Mouse (Mus musculus) gonadal fat pad, adult 2 months (tissue): ENCODE measurements around the gene Tmem33. TPM values are rescaled to one million over a fixed set of nuclear protein-coding genes. Genes with fewer than 3 reads are reported as not detected.

Source experiments
- DNase-seq: peaks from one replicate; pipeline ENCODE4 v3.0.0-alpha.2; 2012; ENCODE audit warnings: low read depth
- polyA plus RNA-seq: library from polyadenylated mRNA; depleted of rRNA; stranded (reverse); fragments of >200 nt; gene quantifications from 2 replicates; pipeline ENCODE4 v1.2.3, GENCODE M21; 2012

The Tmem33 gene
- polyA plus RNA-seq, 1 experiment = 133 TPM

DNA sequence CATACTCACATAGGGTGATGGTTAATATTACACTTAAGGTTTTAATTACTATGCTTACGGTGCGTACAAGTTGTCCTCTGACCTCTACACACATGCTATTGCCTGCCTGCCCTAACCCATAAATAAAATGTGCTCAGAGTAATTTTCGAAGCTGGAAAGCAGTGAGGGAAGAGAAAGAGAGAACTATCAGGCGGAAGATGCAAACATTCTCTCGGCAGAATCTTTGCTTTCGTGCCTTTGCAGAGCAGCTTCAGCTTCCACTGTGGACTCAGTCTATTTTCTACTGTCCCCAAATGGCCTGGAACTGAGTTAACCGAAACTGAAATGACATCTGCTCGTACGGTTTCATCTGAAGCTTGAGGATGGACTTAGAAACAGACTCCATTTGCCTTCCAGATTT, 1.9 kb upstream of the Tmem33 start:
- no peak for DNase-seq

DNA sequence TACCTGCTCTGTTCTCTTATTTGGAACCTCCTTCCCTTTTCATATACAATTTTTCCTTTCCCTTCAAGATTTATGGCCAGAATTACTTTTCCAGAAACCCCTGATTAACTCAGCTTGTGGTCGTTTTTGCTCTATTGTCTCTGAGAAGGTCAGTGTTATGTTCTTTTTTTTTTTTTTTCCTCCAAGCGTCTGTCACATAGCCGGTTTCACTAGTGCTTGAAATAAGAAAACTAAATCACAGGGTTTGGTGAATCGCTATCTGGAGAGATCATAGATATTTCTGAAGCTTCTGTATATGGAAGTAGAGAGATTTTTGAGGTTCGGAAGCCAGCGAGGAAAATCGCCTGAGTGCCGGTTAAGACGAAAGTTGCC, 220 bp upstream of the Tmem33 start:
- DNase-seq = no peak

DNA sequence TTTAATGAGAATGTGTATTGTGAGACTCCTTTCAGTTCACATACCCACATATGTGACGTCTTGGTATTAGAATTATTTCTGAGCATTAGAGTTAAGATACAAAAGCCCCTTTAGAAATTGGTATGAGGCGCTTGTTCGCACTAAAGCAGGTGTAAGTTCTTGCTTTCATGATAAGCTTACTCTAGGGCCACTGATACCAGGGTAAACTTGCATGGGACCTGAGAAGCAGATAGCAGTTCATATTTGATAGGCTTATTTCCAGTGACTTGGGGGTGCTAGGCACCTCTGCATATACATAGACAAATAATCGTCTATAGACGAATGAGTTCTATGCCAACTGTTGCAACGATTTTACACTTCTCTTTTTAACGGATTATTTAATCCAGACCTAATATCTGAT, 2.6 kb downstream of the Tmem33 start:
- DNase-seq = no peak

DNA sequence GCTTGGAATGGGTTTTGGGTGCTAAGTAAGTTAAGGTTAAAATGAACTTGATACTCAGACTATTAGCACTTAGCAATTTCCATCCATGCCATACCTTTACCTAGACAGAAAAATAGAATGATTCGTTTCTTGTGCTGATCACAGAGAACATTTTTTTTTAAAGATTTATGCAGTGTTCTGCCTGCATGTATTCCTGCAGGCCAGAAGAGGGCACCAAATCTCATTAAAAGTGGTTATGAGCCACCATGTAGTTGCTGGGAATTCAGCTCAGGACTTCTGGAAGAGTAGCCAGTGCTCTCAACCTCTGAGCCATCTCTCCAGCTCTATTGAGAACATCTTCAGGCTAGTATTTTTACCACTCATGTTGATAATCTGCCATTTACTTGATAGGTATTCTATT, 5.7 kb downstream of the Tmem33 start:
- DNase-seq = no peak

DNA sequence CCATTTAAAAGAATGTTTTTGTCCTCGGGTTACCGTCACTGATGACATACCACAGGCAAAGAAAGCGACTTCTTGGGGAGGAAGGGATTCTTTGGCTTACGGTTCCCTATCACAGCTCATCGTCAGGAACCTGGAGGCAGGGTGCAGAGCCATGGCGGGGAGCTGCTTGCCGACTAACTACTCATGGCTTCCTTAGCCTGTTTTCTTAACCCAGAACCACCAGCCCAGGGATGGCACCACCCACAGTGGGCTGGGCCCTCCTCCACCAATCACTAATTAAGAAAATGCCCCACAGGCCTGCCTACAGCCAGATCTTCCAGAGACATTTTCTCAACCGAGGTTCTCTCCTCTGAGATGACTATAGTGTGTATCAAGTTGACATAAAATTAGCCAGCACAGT, 8.9 kb downstream of the Tmem33 start:
- no peak for DNase-seq

DNA sequence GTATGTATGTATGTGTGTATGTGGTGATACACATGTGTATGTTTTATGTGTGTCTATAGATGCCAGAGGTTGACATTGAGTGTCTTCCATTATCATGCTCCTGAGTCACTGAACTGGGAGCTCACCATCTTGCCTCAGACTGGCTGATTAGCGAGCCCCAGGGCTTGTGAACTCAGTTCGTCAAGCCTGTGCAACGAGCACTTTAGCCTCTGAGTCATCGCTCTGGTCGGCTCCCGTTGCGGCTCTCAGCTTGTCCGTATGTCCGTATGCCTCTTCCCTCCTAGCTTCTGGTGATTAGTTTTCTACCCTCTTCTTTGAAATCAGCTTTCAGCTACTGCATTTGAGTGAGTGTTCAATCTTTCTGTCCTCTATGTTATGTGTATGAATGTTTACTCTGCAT, 19.0 kb downstream of the Tmem33 start:
- no peak for DNase-seq

DNA sequence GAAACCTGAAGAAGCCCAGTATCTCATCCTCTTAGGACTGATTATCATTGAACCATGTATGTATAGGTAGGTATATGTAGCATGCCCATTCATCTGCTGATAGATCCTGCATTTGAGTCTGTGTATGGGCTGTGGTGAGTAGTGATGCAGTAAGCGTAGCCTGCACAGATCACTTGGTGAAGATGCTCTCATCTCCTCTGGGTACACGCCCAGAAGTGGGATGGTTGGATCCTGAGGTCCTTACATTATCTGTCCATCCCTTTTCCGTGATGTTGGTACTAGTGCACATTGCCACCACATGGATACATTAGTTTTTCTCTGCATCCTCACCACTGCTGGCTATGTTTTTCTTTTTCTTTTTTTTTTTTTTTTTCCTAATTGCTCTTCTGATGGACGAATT, 19.5 kb downstream of the Tmem33 start:
- no peak for DNase-seq

DNA sequence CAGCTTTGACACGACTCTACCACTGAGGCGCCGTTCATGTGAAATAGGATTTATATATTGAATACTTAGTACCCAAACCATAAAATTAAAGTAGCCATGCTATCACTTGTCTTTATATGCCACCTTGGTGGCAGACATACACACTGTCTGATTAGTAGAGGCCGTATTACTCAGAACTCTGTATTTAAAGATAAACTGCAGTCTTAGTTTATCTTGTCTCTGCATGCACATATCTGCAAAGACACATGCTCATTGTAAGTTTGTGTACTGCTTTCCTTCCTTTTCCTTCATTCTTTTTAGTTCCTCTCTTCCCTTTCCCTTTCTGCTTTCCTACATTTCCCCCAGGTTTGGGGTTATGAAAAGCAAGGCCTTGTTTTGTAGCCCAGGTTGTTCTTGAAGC, 20.0 kb downstream of the Tmem33 start:
- no peak for DNase-seq

DNA sequence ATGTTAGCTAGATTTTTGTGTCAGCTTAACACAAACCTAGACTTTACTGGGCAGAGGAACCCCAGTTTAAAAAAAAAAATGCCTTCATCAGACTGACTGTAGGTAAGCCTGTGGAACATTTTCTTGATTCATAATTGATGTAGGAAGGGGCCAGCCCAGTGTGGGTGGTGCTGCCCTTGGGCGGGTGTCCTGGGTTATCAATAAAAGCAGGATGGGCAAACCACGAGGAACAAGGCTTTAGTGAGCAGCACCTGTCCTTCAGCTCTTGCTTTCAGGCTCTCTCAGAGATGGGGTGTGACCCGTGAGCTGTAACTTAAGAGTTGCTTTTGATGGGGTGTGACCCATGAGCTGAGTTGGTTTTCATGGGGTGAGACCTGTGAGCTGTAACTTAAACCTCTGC, 34.7 kb downstream of the Tmem33 start:
- DNase-seq = no peak

DNA sequence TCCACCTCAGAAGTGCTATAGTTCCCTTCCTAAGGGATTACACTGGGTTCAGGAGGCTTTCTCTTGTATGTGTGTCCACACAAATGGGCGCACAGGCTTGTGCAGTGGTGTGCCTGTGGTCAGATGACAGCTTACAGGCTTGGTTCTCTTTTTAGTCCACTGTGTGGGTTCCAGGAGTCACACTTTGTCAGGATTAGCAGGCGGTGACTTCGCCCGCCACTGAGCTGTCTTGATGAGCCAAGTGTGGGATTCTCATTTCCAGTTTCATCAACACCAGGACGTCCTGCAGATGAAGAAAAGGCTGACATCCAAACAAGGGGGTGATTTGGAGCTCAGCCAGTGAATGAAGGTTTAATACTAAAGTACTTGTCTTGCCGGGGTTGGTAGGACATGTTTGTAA, 35.3 kb downstream of the Tmem33 start:
- DNase-seq = no peak

DNA sequence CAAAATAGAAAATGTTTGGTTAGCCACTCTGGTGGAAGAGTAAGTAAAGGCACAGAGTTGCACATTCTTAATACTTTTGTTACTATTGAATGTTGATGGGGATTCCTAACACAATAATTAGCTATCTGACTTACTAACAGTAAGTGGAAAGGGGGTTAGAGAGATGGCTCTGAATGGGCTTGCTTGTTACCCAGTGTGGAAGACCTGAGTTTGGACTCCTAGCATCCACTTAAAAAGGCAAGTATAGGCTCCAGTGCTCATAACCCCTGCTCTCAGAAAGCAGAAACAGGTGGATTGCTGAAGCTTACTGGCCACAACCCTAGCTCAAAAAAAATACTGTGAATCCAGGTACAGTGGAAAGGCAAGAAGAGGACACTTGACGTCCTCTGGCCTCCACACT, 35.8 kb downstream of the Tmem33 start:
- DNase-seq = no peak

DNA sequence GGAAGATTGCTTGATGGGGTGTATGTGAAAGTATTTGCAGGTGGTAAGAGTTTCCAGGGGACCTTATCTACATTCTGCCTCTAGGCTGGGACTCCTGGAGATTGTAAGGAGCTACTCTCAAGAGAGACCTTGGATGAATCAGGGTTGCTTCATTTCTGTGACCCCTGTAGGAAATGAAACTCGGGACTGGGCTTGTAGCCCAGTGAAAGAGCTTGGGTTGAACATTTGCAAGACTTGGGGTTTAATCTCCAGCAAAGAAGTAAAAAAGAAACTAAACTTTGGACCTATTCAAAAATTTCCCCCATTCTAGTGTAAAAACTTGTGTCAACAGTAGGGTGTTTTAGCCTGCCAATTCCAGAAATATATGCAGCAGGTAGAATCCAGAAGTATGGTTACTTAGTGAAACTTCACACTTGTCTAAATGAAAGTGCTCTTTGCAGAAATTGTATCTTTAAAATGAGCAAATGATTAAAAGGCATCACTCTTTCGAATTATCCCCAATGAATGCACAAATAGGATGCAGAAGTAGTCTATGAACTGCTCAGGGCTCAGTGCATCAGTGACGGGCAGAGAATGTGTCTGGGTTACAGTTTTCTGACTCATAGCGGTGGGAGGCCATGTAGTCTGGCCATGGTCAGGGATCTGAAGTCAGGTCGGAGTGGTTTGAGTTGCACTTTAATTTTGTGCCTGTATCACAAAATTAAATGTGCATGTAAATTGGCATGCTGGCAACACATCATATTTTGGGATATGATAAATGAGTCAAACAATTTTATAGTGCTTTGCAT, 36.9 kb downstream of the Tmem33 start:
- DNase-seq = no peak

DNA sequence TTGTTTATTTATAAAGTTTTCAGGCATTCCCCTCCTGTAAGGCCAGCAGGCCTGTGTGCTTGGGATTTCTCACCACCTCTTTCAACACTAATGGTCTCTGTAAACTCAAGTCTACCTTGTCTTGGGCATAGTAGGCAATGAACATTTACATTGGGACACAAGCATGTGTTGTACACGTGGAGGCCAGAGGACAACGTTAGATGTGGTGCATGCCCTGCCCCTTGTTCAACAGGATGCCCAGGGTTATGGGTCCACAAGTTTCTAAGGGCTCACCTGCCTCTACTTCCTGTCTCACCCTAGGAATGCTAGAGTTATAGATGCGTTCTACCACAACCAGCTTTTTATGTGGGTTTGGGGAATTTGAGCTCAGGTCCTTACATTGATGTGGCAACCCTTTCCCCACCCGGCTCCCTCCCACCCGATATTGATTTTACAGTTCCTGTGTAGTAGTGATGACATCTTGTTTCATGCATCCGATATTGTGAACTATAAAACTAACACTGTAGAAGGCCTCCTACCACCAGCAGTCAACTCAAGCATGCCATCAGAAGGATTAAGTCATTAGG, 39.6 kb downstream of the Tmem33 start:
- DNase-seq = no peak

DNA sequence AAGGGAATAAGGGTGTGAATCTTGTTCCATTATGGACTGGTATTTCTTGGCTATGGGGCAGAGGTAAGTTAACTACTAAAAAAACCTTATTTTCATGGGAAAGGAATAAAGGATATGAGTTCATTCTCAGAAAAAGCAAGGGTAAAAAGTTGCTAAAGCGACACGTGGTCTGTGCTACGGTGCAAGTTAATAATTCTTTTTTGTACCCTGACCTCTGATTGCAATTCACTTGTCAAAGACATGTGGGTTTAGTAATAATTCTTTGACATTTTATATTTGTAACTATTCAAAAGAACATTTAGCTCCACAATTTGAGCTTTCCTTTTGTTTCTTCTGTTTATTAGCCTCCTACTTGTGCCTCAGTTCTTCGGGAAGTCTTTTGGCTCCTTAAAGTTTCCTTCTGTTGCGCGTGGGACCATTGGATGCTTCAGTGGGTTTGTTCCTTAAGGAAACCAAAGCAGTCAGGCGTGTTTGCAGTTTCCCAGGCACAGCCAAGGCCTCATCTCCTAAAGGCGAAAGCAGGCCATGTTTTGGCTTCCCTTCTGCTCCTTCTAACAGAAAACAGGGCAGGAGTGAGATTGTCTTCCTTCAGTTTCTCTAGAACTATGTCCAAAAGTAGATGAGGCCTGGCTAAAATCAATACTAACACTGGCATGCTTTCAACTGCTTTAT, 40.7 kb downstream of the Tmem33 start:
- DNase-seq = no peak

DNA sequence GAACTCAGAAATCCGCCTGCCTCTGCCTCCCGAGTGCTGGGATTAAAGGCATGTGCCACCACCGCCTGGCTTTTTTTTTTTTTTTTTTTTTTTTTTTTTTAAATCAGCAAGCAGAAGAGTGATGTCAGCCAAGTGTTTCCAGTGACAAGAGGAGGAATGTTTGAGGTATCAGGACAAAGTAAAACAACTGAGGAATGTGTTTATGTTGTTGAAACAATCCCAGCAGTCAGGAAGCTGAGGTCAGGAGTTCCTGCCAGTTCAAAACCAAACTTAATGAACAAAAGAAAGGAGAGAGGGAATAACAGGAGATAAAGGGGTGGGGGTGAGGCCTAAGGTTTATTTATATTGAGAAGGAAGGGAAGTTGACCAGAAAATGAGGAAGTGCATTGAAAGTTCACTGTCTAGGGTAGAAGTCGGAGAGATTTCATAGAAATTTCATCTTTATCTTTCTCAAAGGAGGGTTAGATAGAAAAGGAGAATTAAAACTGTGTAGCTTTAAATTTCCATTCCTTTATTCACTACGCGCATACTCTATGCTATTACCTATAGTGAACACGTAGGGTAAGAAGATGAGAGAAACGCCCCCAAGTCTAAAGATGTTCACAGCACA, 41.5 kb downstream of the Tmem33 start:
- no peak for DNase-seq

DNA sequence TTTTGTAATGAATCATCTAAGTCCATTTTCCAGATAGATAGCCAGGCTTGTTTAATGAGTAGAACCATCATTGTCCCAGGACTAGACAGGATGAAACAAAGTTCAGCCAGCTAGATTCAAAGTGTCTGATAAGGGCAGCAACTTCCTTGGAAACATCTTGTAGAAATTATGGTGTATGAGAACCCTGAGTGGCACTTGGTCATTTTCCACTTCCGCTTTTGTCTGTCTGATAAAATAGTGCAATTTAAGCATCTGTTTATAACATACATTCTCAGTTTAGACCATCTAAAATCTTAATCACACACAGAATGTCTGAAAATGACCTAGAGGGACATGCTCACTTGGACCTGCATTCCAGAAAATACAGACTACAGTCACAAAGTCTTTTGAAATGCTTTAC, 43.5 kb downstream of the Tmem33 start:
- DNase-seq = no peak

DNA sequence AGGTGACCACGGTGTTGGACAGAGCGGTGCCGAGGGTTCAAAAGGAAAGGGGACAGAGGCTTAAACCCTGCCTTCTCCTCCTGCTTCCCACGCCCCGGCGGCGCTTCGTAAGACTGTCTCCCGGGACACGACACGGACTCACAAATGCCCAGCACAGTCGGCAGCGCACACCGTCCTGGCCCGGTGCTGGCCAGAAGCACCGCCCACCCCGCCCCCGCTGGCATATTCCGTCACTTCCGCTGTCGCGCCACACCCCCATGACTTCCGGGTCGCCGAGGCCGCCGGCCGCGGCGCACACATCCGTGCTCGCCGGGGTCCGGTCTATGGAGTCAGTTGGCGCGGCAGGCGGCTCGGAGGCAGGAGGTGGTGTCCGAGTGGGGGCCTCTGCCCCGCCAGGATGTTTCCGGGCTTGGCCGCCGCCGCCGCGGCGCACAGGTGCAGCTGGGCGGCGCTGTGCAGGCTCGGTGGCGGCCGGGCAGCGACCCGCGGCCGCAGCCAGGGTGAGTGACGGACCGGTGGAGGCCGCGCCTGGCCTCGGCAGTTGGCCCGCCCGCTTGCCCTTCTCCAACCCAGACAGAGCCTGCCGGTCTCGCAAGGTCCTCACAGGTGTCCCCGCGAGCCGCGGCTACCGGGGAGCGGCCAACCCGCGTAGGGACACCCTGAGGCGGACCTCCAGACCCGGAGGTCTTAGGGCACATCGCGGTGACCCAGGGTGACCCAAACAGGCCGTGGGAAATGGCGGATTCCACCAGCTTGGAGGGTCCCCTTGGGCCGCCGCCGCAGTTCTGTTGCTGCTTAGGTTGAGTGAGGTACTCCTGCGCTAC, 46.5 kb downstream of the Tmem33 start, which contains the start of gene Slc30a9:
Gene Slc30a9, plus strand, starts transcription at position 258 of the 824 bp plus-strand sequence.
- no peak for DNase-seq

DNA sequence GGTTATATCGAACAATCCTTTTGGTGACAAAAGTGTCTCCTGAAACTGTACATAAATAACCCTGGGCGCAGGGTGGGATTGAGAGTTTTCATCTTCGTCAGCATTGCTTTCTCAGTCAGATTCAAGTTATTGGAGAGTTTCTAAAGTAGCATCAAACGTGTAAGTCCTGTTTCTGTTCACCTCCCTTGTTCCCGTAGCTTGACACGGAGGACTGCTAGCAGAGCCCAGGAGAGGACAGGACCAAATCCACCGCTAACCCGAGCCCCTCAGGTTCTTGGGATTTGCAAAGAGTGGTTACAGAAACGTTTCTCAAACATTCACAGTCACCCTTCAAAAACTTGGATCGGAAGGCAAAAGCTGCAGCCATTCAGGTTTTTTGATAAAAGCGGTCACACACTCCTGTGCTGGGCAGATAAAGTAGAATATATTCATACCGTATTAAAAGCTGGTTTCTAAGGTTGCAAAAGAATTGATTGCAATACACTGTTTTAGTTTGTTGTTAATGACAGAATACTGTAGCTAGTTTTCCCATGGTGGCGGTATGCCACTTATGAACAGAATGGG, 47.4 kb downstream of the Tmem33 start:
- DNase-seq = no peak

DNA sequence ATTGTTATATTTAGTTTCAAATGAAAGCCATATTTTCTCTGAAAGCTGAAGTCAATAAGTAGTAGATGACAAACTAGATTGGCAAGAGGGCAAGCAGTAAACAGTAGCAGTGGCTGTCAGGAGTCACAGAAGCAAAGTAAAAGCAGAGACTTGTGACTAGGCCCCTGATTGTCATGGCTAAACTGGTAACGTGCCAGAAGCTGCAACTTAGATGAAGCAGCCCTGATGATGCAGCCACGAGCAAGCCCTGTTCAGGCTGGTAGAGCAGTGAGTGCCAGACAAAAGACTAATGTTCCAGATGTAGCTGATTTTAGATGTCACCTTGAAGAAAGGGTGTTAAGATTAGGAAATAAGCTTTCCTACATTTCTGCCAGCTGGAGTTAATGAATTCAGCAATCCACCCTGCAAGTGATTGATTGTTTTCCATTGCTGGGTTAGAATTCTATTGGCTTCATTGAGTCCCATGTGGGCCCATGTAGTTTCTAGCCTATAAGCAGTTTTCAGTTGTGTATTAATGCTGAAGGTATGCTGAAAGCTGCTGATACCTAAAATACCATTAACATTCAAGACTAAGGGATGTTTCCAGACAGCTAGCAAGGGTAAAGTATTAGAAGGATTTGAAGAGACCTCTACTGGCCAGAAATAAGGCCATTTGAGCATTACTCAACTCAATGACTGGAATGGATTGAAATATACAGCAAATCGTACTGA, 51.6 kb downstream of the Tmem33 start:
- DNase-seq = no peak

DNA sequence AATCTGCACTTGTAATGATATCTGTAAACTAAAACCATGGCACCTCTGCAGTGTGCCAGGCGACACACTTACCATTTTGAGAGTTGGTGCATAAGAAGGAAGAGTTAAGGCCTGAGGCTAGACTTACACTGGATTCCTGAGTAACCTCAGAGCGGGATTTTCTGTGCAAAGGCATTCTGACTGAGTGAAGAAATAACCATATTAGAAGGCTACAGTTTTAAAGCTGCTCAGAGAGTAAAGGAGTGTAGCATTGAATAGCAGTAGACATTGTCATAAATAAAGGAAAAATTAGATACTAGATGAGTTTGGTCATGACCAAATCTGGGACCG, 52.1 kb downstream of the Tmem33 start:
- no peak for DNase-seq

DNA sequence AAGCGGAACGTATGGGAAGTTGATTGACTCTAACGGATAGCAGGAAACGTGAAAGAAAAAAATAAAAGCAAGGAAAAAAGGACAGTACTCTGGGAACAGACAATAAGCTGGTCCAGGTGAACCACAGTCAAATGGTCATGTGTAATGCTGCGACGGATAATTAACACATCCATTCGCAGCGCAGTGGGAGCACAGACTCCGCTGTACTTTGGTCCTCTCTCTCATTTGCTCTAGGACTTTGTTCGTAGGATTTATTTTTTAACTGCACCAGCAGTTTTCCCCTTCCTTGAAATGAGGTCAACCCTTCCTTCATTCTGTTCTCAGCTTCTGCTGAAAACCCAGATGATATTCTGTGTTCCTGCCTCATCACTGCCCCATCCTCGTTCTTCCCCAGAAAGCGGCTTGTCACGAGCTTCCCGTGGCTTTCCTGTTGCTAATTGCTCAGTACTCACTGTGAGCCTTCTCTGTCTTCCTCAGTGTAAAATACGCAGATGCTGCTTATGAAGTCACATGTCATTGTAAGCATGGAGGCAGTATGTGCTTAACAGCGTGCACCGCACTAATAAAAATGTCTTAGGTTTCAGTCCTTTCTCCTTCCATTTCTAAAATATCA, 61.4 kb downstream of the Tmem33 start:
- DNase-seq = no peak
